Mouse (Mus musculus) ES-Bruce4 (cell line): ENCODE measurements at regions not wholly inside any gene's neighbourhood (a gene's known extent, or its start where the extent isn't known, plus 50 kb on each side); places are given as distances from the start of the nearest gene placed in this dataset.

Experiments used
- CTCF ChIP-seq: IDR thresholded peaks from one replicate; pipeline ENCODE4 v1.8.1; 2011; ENCODE audit warnings: low read depth, low read length
- POLR2A ChIP-seq: IDR thresholded peaks from one replicate; pipeline ENCODE4 v1.8.1; 2011; ENCODE audit warnings: low read length; ENCODE audit not compliant: insufficient read depth

DNA sequence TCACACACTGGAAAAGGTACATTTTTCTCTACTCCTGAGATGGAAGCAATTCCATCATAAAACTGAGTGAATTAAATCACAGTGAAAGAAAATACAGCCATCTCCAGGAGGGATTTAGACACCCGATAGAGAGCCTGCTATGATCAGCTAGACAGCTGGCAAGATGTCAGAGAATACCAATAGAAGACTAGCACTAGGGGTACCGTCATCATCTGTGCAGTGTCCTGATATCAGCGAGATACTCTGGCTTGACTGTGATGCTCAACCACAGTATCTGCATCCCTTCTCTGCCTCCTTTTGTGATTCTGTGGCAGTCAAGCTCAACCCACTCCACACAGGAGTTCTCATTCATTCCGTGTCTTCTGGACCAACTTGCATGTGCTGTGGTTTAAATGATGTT lies 87.4 kb downstream of the Rbm43 start:
- TF ChIP-seq CTCF (no peak), POLR2A (no peak)
